Mouse (Mus musculus) layer of hippocampus, adult 9-11 months (tissue): ENCODE data around the gene Mrpl39.

Experiments
- DNase-seq: peaks from one replicate; pipeline ENCODE4 v3.0.0; 2022

The Mrpl39 gene

GRCm38 (mm10) chr16:84737358-84737757 lies 1.8 kb upstream of the Mrpl39 start:
- no peak for DNase-seq

GRCm38 (mm10) chr16:84734806-84735165 lies 756 bp downstream of the Mrpl39 start:
- no peak for DNase-seq

GRCm38 (mm10) chr16:84720670-84721069 lies 14.9 kb downstream of the Mrpl39 start:
- DNase-seq, result no peak

- DNase-seq, result no peak
Observed at GRCm38 (mm10) chr16:84718250-84718649, 17.3 kb downstream of the Mrpl39 start.

GRCm38 (mm10) chr16:84717618-84718248 lies 17.8 kb downstream of the Mrpl39 start:
- DNase-seq, result no peak

GRCm38 (mm10) chr16:84716724-84717617 lies 18.6 kb downstream of the Mrpl39 start:
- no peak for DNase-seq

- DNase-seq, result no peak
Observed at GRCm38 (mm10) chr16:84716197-84716596, 19.3 kb downstream of the Mrpl39 start.

- no peak for DNase-seq
Observed at GRCm38 (mm10) chr16:84714978-84715377, 20.6 kb downstream of the Mrpl39 start.

GRCm38 (mm10) chr16:84713926-84714325 lies 21.6 kb downstream of the Mrpl39 start:
- no peak for DNase-seq

GRCm38 (mm10) chr16:84713156-84713555 lies 22.4 kb downstream of the Mrpl39 start:
- DNase-seq, result no peak

- DNase-seq, result no peak
Observed at GRCm38 (mm10) chr16:84708649-84709048, 26.9 kb downstream of the Mrpl39 start.

GRCm38 (mm10) chr16:84707802-84708201 lies 27.7 kb downstream of the Mrpl39 start:
- DNase-seq, result no peak

GRCm38 (mm10) chr16:84706571-84706970 lies 29.0 kb downstream of the Mrpl39 start:
- DNase-seq, result no peak

GRCm38 (mm10) chr16:84705507-84705906 lies 30.0 kb downstream of the Mrpl39 start:
- no peak for DNase-seq

- no peak for DNase-seq
Observed at GRCm38 (mm10) chr16:84704661-84705240, 30.8 kb downstream of the Mrpl39 start.

- DNase-seq, result no peak
Observed at GRCm38 (mm10) chr16:84703769-84704660, 31.5 kb downstream of the Mrpl39 start.

GRCm38 (mm10) chr16:84703129-84703768 lies 32.3 kb downstream of the Mrpl39 start:
- no peak for DNase-seq

- no peak for DNase-seq
Observed at GRCm38 (mm10) chr16:84702230-84703128, 33.1 kb downstream of the Mrpl39 start.

GRCm38 (mm10) chr16:84701041-84701440 lies 34.5 kb downstream of the Mrpl39 start:
- no peak for DNase-seq

- DNase-seq, result no peak
Observed at GRCm38 (mm10) chr16:84698708-84699107, 36.8 kb downstream of the Mrpl39 start.

GRCm38 (mm10) chr16:84696178-84696577 lies 39.4 kb downstream of the Mrpl39 start:
- no peak for DNase-seq
